In genomic region chr12:82616813-82617681, GRCm38 (mm10) we compare ENCODE assay signal across 8 mouse cellular contexts. TPM values are rescaled to one million over a fixed set of nuclear protein-coding genes. Genes with fewer than 3 reads are reported as not detected.
DNase-seq lines count a peak whose midpoint lies in the region; ATAC-seq lines count a peak whose summit lies in the region.

No protein-coding gene starts in this region.

- intact Hi-C loops in heart, postnatal 10 days (cut with DNase I): loop anchor here (10.0 kb wide), 2 partner anchors 122 to 398 kb away; no protein-coding TSS in a partner anchor

- H3K9me3 ChIP-seq in forebrain, embryonic 11.5 days (ENCODE audit: control insufficient read depth, low read length): no peaks in the 10 kb centered on the region
- H3K9me3 ChIP-seq in liver, embryonic 12.5 days (replicated peaks): no peaks in the 10 kb centered on the region
- no peaks in the 10 kb centered on the region for H3K9me3 ChIP-seq in neural tube, embryonic 12.5 days

- peaks cover 10% of the 10 kb centered on the region; the same call in 1 of the 2 replicates for H3K4me1 ChIP-seq in forebrain, embryonic 11.5 days (replicated peaks; ENCODE audit: control insufficient read depth, insufficient read depth, low read length)
- H3K4me1 ChIP-seq in liver, embryonic 12.5 days: 0 out of 2 replicates have a peak, but pooled peaks cover 6% of the 10 kb centered on the region
- peaks cover 11% of the 10 kb centered on the region for H3K4me1 ChIP-seq in neural tube, embryonic 12.5 days

- WGBS in forebrain, embryonic 11.5 days: under 1% methylated on average over 84 of the region's 86 CpGs
- 3% methylated on average over 86 of the region's 86 CpGs for WGBS in liver, embryonic 12.5 days (ENCODE audit: insufficient replicate concordance)
- WGBS in neural tube, embryonic 12.5 days: 1% methylated on average over 86 of the region's 86 CpGs

- H3K4me3 ChIP-seq in forebrain, embryonic 11.5 days (ENCODE audit: low read depth, low read length): peak overlapping the region; percentile 59
- H3K4me3 ChIP-seq in liver, embryonic 12.5 days: peak overlapping the region; percentile 51
- peak overlapping the region; percentile 54 for H3K4me3 ChIP-seq in neural tube, embryonic 12.5 days

- H3K27me3 ChIP-seq in forebrain, embryonic 11.5 days (ENCODE audit: control insufficient read depth, insufficient read depth, low read length): peaks cover 30% of the 10 kb centered on the region
- peaks cover 58% of the 10 kb centered on the region for H3K27me3 ChIP-seq in liver, embryonic 12.5 days (replicated peaks)
- peaks cover 40% of the 10 kb centered on the region for H3K27me3 ChIP-seq in neural tube, embryonic 12.5 days (replicated peaks)

- ATAC-seq in forebrain, embryonic 11.5 days (replicated peaks; ENCODE audit: low FRiP score): peak; percentile 67
- ATAC-seq in liver, embryonic 12.5 days: no peak
- ATAC-seq in neural tube, embryonic 12.5 days (ENCODE audit: low FRiP score, low read depth): peak; percentile 75
- no peak for ATAC-seq in activated CD4-positive, CD25-positive, alpha-beta regulatory T cell, adult 4 months

- DNase-seq in layer of hippocampus, adult 11-12 months (ENCODE audit: low spot score): peak; percentile 16
- DNase-seq in layer of hippocampus, adult 9-10 months (ENCODE audit: low spot score): no peak
- peak; percentile 74 for DNase-seq in forebrain, embryonic 11.5 days (ENCODE audit: low spot score)
- peak; percentile 57 to 61 for DNase-seq in heart, postnatal 10 days
- peak; percentile 38 to 77 for DNase-seq in kidney, postnatal 36 days

- peak overlapping the region; percentile 97 for H3K4me2 ChIP-seq in forebrain, embryonic 11.5 days (ENCODE audit: low read depth, low read length, severe bottlenecking)
- H3K4me2 ChIP-seq in liver, embryonic 12.5 days: peak overlapping the region; percentile 67
- H3K4me2 ChIP-seq in neural tube, embryonic 12.5 days (replicated peaks): peak overlapping the region; percentile 96

- H3K36me3 ChIP-seq in forebrain, embryonic 11.5 days (ENCODE audit: control insufficient read depth, insufficient read depth, low read length): no peaks in the 10 kb centered on the region
- no peaks in the 10 kb centered on the region for H3K36me3 ChIP-seq in liver, embryonic 12.5 days
- no peaks in the 10 kb centered on the region for H3K36me3 ChIP-seq in neural tube, embryonic 12.5 days

- peak overlapping the region; percentile 57 for H3K9ac ChIP-seq in forebrain, embryonic 11.5 days (ENCODE audit: low read length)
- no peak overlapping the region for H3K9ac ChIP-seq in liver, embryonic 12.5 days
- peak overlapping the region; percentile 51 for H3K9ac ChIP-seq in neural tube, embryonic 12.5 days

- H3K27ac ChIP-seq in forebrain, embryonic 11.5 days (ENCODE audit: low read depth, low read length): no peak overlapping the region
- H3K27ac ChIP-seq in liver, embryonic 12.5 days: no peak overlapping the region
- no peak overlapping the region for H3K27ac ChIP-seq in neural tube, embryonic 12.5 days

RNA-seq across cellular contexts. Expression of gene Rgs6, which starts 29.0 kb away (rescaled TPM):
- polyA plus RNA-seq in forebrain, embryonic 11.5 days (2014; fragmentation: Nextera tagmentation; extraction: Ambion mirVana): 0.72 and 0.88 TPM in 2 replicates
- 10 to 100 TPM; 17.0 to 17.3 TPM for total RNA-seq in heart, postnatal 10 days (2021)
- 0.15 and 0.20 TPM in 2 replicates for polyA plus RNA-seq in liver, embryonic 12.5 days (2016; fragmentation: Nextera tagmentation; extraction: Ambion mirVana)
- polyA plus RNA-seq in neural tube, embryonic 12.5 days (2016; fragmentation: Nextera tagmentation; extraction: Ambion mirVana): 0.75 and 0.79 TPM in 2 replicates
- polyA plus RNA-seq in activated CD4-positive, CD25-positive, alpha-beta regulatory T cell, adult 4 months (2017; shearing (Covaris generic)): under 1 TPM in 1 of 2 experiments, not detected in 1; 0.49 TPM

Comparison
In these comparisons a context has a peak if more than half of its experiments do, and no peak if none do; other contexts are left out.
1. ATAC-seq: peak in forebrain, embryonic 11.5 days (single experiment) and neural tube, embryonic 12.5 days (single experiment); none in liver, embryonic 12.5 days (single experiment) and activated CD4-positive, CD25-positive, alpha-beta regulatory T cell, adult 4 months (single experiment).
2. Peak in every context shown above with its lines, with median percentiles within 50 percentile points of each other: H3K4me2 ChIP-seq and H3K4me3 ChIP-seq.